Mouse (Mus musculus): ENCODE data around the gene Tmem219.
A peak's percentile ranks its signal among the peaks of the same experiment; 100 is the strongest.

Gene Tmem219

GRCm38 (mm10) chr7:126922624-126923060 is at the start of gene Tmem219:
Tmem219 (minus strand) TSS chr7:126922917.
- no peak for DNase-seq (ENCODE audit: low spot score in 2 of 2)

GRCm38 (mm10) chr7:126967361-126967760 is 44.6 kb upstream of the Tmem219 start:
- DNase-seq (ENCODE audit: low spot score in 2 of 2): no peak

- DNase-seq (ENCODE audit: low spot score in 2 of 2): no peak
These were observed 42.9 kb upstream of the Tmem219 start for GRCm38 (mm10) chr7:126965568-126965967.

DNA sequence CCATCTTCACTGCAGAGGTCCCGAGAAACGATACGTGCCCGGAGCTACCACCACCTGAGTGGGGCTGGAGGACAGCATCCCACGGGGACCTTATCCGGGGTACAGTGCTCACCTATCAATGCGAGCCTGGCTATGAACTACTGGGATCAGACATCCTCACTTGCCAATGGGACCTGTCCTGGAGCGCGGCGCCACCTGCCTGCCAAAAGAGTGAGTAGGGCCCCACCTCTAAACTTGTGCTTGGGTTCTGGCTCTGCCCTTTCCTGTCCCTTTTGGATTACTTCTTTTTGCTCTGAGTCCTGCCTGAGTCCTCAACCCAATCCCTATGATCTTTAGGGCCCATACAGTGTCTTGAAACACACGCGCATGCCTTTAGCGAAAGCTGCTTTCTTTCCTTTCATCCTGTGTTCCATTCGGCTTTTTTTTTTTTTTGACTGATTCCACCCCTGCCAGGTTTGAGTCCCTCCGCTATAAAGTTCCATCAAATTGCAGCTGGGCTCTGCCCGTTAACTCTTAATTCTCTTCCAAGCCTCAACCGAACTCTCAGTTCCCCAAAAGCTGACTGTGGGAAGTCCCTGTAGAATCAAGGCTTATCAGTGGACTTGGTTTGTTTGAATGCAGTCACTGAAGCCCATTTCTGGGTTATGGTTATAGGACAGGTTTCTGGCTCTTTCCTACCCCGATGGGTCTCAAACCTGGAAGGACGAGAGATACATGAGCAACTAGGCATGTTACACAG is 41.0 kb upstream of the Tmem219 start:
- no peak for DNase-seq (ENCODE audit: low spot score in 2 of 2)

- no peak for DNase-seq (ENCODE audit: low spot score in 2 of 2)
These were observed 39.2 kb upstream of the Tmem219 start for GRCm38 (mm10) chr7:126961965-126962364.

DNA sequence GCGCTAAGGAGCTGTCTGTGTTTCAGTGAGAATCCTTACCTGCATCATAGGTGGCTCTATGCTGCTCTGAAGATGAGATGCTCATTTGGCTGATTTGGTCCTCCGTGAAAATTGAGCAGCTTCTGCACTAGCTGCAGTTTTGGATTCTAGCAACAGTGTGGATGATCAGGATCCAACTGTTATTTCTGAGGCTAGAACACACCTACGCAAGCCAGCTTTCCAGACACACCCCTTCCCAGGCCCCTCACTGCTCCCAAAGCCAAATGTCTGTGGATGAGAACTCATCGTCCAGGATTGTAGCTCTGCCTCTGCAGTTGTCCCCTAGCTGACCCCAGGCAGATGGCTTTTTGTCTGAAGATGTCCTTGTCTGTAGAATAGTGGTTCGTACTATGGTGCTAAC is 38.4 kb upstream of the Tmem219 start:
- DNase-seq (ENCODE audit: low spot score in 2 of 2): no peak

GRCm38 (mm10) chr7:126959780-126960179 is 37.1 kb upstream of the Tmem219 start:
- DNase-seq (ENCODE audit: low spot score in 2 of 2): no peak

GRCm38 (mm10) chr7:126955125-126955524 is 32.4 kb upstream of the Tmem219 start:
- no peak for DNase-seq (ENCODE audit: low spot score in 2 of 2)

GRCm38 (mm10) chr7:126952646-126953045 is 29.9 kb upstream of the Tmem219 start:
- DNase-seq (ENCODE audit: low spot score in 2 of 2): no peak

- no peak for DNase-seq (ENCODE audit: low spot score in 2 of 2)
These were observed 29.0 kb upstream of the Tmem219 start for GRCm38 (mm10) chr7:126951741-126952140.

DNA sequence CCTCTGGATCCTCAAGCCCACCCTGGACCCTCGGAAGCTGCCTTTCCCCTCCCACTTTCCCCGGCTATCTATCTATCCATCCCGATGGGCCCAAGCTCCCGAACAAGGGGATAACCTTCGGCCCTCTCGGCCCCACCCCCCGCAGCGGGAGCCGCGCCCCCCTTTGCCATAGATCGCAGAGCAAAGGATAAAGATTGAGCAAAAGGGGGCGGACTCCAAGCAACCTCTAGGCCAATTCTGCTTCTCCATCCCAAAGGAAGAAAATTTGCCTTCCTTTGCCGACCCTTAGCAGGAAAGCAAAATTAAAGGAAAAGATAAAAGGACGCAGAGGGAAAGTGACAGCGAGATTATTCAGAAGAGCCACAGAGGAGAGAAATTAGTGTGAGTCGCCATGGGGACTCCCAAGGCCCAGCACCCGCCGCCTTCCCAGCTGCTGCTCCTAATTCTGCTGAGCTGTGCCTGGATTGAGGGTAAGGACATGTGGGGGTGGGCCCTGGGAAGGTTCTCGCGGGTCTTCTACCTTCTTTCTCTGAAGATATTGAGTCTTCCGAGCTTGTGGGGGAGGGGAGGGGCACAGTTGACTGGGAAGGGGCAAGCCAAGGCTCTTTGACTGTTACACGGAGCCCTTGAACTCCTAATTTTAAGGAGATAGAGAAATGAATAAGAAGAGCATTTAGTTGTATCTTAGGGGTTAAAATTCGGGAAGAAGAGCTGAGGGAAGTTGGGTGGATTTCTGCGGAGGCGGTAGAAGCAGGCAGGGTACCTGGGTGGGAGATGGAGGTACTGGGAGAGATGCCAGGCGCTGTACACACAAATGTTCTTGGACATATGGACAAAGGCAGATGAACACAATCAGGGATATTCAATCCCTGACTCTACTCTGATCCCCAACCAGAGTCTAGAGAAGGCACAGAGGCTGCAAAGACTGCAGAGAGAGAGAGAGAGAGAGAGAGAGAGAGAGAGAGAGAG is 28.2 kb upstream of the Tmem219 start:
- DNase-seq (ENCODE audit: low spot score in 2 of 2): no peak

GRCm38 (mm10) chr7:126949793-126950646 is 27.3 kb upstream of the Tmem219 start, which contains the start of gene Sez6l2:
Sez6l2 (plus strand) TSS chr7:126950563.
- peak; percentile 81 to 90 for DNase-seq (ENCODE audit: low spot score in 2 of 2)

DNA sequence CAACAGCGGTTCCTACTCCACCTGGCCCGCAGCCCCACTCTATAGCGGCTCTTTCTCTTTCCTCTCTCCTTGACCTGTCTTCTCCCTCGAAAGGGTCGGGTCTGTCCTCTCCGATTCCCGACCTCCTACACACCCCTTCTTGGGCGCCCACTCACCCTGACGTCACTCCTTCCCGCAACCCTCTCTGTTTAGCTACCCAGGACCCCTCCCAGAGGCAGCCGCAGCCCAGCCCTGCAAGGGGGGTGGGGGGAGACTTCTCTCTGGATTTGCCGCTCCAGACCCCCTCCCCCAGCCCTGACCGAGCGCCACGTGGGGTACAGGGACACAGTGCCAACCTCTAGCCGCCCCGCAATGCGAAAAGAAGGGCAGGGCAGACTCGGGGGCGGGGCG is 26.7 kb upstream of the Tmem219 start, which contains the start of gene Asphd1:
TSS of gene Asphd1 (minus strand) at position 180 of the 390 bp plus-strand sequence.
- DNase-seq (ENCODE audit: low spot score in 2 of 2): no peak

- no peak for DNase-seq (ENCODE audit: low spot score in 2 of 2)
These were observed 25.9 kb upstream of the Tmem219 start for GRCm38 (mm10) chr7:126948626-126949025.

GRCm38 (mm10) chr7:126946530-126946929 is 23.8 kb upstream of the Tmem219 start:
- DNase-seq (ENCODE audit: low spot score in 2 of 2): peak in 1 of 2 experiments; percentile 46

DNA sequence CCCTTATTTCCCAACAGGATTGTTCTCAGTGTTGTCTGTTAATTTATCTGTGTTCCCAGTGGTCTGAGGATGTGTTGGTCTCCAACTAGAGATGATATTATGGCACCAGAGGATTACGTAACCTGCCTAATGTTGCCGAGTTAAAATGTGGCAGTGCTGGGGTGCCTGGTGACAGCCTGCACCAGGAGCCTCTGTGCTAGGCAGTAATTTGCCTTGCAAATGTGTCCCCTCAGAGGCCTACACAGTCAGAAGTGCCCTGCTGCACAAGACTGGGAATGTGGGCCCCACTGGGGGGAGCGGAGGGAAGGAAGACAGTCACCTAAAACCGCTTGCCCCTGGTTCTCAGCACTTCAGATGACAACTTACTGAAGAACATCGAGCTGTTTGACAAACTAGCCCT is 19.1 kb upstream of the Tmem219 start:
- DNase-seq (ENCODE audit: low spot score in 2 of 2): no peak

GRCm38 (mm10) chr7:126941171-126941570 is 18.5 kb upstream of the Tmem219 start:
- no peak for DNase-seq (ENCODE audit: low spot score in 2 of 2)

DNA sequence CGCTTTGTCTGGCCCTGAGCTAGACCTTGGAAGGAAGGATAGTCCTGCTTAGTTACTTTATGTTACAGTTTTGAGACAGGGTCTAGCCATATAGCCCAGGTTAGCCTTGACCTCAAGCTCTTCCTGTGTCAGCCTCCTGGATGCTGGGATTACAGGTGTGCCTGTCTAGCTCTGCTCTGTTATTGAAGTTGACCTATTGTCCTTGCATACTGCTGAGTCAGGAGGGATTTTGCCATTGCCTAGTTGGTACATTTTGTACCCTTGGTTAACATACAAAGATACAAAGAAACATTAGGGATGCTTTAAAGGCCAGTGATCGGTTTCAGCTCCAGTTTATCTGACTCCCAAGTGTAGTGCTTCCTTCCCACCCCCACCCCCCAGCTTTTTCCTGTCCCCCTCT is 9.9 kb upstream of the Tmem219 start:
- no peak for DNase-seq (ENCODE audit: low spot score in 2 of 2)

- peak in 1 of 2 experiments; percentile 25 for DNase-seq (ENCODE audit: low spot score in 2 of 2)
These were observed 6.3 kb upstream of the Tmem219 start for GRCm38 (mm10) chr7:126929046-126929445.

DNA sequence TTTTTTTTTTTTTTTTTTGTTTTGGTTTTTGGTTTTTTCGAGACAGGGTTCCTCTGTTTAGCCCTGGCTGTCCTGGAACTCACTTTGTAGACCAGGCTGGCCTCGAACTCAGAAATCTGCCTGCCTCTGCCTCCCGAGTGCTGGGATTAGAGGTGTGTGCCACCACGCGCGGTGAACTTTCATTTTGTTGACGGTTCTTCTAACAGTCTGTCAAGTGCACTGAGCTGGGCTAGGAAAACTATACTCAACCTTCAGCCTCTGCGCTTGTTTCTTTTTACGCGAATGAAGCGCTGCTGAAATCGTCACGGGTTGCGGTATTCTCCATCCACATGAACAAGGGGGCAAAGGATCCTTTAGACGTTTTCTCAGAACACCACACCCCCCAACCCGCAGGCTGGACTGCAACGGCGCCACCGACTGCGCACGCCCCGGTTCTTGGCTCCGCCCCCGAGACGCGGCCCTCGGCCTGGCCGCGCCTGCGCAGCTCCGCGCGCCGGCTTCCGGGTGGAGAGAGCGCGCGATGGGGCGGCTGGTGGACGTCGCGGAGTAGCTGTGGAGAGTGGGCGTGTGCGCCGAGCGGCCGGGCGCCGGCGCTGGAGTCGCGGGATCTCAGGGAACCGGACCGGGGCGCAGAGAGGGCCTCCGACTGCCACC is 5.8 kb upstream of the Tmem219 start, which contains the start of gene Kctd13:
TSS of gene Kctd13 (plus strand) at position 496 of the 654 bp plus-strand sequence.
- DNase-seq (ENCODE audit: low spot score in 2 of 2): peak; percentile 91 to 93

DNA sequence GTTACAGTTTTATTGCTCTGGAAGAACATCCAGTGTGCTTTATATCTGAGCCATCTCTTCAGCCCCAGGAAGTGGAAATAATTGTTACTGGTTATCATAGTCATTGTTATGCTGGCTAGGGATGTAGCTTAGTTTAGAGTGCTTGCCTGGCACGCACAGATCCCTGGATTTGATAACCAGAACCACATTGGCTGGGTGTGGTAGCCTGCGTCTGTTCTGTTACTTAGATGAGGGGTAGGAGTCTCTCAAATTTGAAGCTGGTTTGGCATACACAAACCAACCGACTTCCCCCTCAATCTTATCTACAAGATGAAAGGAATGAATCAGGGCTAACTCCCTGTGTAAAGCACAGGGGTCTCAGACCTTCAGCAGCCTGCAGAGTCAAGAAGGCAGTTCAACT is 3.6 kb upstream of the Tmem219 start:
- DNase-seq (ENCODE audit: low spot score in 2 of 2): no peak
